ENCODE assay signal across 14 mouse cellular contexts in genomic region chr11:96730327-96730726, GRCm38 (mm10). TPM values are rescaled to one million over a fixed set of nuclear protein-coding genes. Genes with fewer than 3 reads are reported as not detected.
DNase-seq lines count a peak whose midpoint lies in the region; ATAC-seq and TF ChIP-seq lines count a peak whose summit lies in the region.
"Had no signal": no experiment of that assay in that cellular context is flagged by ENCODE, and none has a peak within 500 bp of the region (broad histone marks: within the 10 kb centered on the region; RNA-seq: fewer than 3 reads in every experiment).

No protein-coding gene starts in this region.

- ATAC-seq in midbrain, embryonic 14.5 days (ENCODE audit: low FRiP score, low TSS enrichment): no peak
- ATAC-seq in intestine, postnatal 0 days: no peak
- ATAC-seq: Patski had no signal

- no peaks in the 10 kb centered on the region for H3K36me3 ChIP-seq in hindbrain, embryonic 10.5 days
- no peaks in the 10 kb centered on the region for H3K36me3 ChIP-seq in midbrain, embryonic 14.5 days (ENCODE audit: control insufficient read depth, insufficient read depth, low read length)
- H3K36me3 ChIP-seq in intestine, postnatal 0 days (ENCODE audit: control insufficient read depth, insufficient read depth): no peaks in the 10 kb centered on the region
- H3K36me3 ChIP-seq: embryonic facial prominence, embryonic 15.5 days had no signal

- H3K4me3 ChIP-seq in hindbrain, embryonic 10.5 days: no peak overlapping the region
- no peak overlapping the region for H3K4me3 ChIP-seq in midbrain, embryonic 14.5 days (replicated peaks; ENCODE audit: low read depth, low read length)
- no peak overlapping the region for H3K4me3 ChIP-seq in intestine, postnatal 0 days (ENCODE audit: low read depth, low read length)
- H3K4me3 ChIP-seq: embryonic facial prominence, embryonic 15.5 days had no signal

- 75% methylated on average over 5 of the region's 5 CpGs for WGBS in hindbrain, embryonic 10.5 days
- 30% methylated on average over 5 of the region's 5 CpGs for WGBS in midbrain, embryonic 14.5 days
- 67% methylated on average over 5 of the region's 5 CpGs for WGBS in intestine, postnatal 0 days

- no peak overlapping the region for H3K4me2 ChIP-seq in midbrain, embryonic 14.5 days (ENCODE audit: low read length)
- H3K4me2 ChIP-seq in intestine, postnatal 0 days (replicated peaks; ENCODE audit: low read depth): no peak overlapping the region
- H3K4me2 ChIP-seq: embryonic facial prominence, embryonic 15.5 days had no signal

- H3K9me3 ChIP-seq in hindbrain, embryonic 10.5 days: no peaks in the 10 kb centered on the region
- no peaks in the 10 kb centered on the region for H3K9me3 ChIP-seq in midbrain, embryonic 14.5 days (ENCODE audit: control insufficient read depth, low read length)
- H3K9me3 ChIP-seq in intestine, postnatal 0 days (ENCODE audit: control insufficient read depth): no peaks in the 10 kb centered on the region
- H3K9me3 ChIP-seq: embryonic facial prominence, embryonic 15.5 days had no signal

- peak overlapping the region; percentile 62 for H3K27ac ChIP-seq in hindbrain, embryonic 10.5 days
- H3K27ac ChIP-seq in midbrain, embryonic 14.5 days (replicated peaks; ENCODE audit: low read depth, low read length): peak overlapping the region; percentile 22; the same call in 1 of the 2 replicates
- no peak overlapping the region for H3K27ac ChIP-seq in intestine, postnatal 0 days (ENCODE audit: low read depth, low read length)
- H3K27ac ChIP-seq: embryonic facial prominence, embryonic 15.5 days; layer of hippocampus, adult 2 months had no signal

- no peak overlapping the region for H3K9ac ChIP-seq in midbrain, embryonic 14.5 days (replicated peaks; ENCODE audit: low read length)
- no peak overlapping the region for H3K9ac ChIP-seq in intestine, postnatal 0 days (ENCODE audit: low read depth, low read length)
- H3K9ac ChIP-seq: embryonic facial prominence, embryonic 15.5 days had no signal

- no peaks in the 10 kb centered on the region for H3K27me3 ChIP-seq in hindbrain, embryonic 10.5 days (ENCODE audit: insufficient read depth, poor library complexity, severe bottlenecking)
- H3K27me3 ChIP-seq in midbrain, embryonic 14.5 days (ENCODE audit: control insufficient read depth, insufficient read depth, low read length): no peaks in the 10 kb centered on the region
- H3K27me3 ChIP-seq in intestine, postnatal 0 days (replicated peaks; ENCODE audit: control insufficient read depth, insufficient read depth, low read length): no peaks in the 10 kb centered on the region
- H3K27me3 ChIP-seq: embryonic facial prominence, embryonic 15.5 days; Patski had no signal

- DNase-seq in embryo, embryonic 11 days: peak; percentile 28
- DNase-seq in embryo, embryonic 10.5 days (ENCODE audit: low spot score): no peak
- peak; percentile 24 to 30 for DNase-seq in kidney, postnatal 4 days
- no peak for DNase-seq in kidney, adult 9 months
- DNase-seq in hindbrain, embryonic 10.5 days (ENCODE audit: low spot score): no peak
- peak; percentile 68 for DNase-seq in midbrain, embryonic 14.5 days
- DNase-seq in B cell, adult 2 months: no peak
- DNase-seq: gastrocnemius, postnatal 14 days; heart, postnatal 10 days; lung, postnatal 36 days had no signal

- peaks cover 63% of the 10 kb centered on the region for H3K4me1 ChIP-seq in hindbrain, embryonic 10.5 days (replicated peaks)
- peaks cover 23% of the 10 kb centered on the region for H3K4me1 ChIP-seq in midbrain, embryonic 14.5 days (ENCODE audit: control insufficient read depth, insufficient read depth, low read length)
- H3K4me1 ChIP-seq in intestine, postnatal 0 days (replicated peaks; ENCODE audit: control insufficient read depth, insufficient read depth, low read length): no peaks in the 10 kb centered on the region
- H3K4me1 ChIP-seq: embryonic facial prominence, embryonic 15.5 days had no signal

- TF ChIP-seq CTCF in intestine, postnatal 0 days (IDR thresholded peaks at IDR 0.05; ENCODE audit: low read depth): no peak

RNA-seq across cellular contexts. Expression of gene Snx11, which starts 47.0 kb away (rescaled TPM):
- 28.0 and 30.4 TPM in 2 replicates for polyA plus RNA-seq in hindbrain, embryonic 10.5 days (2016; fragmentation: Nextera tagmentation; extraction: Ambion mirVana)
- polyA plus RNA-seq in midbrain, embryonic 14.5 days (2014; fragmentation: Nextera tagmentation; extraction: Ambion mirVana): 25.8 and 29.6 TPM in 2 replicates
- polyA plus RNA-seq in intestine, postnatal 0 days (2015; fragmentation: Nextera tagmentation; extraction: Ambion mirVana): 12.0 and 15.0 TPM in 2 replicates

RNA-seq across cellular contexts. Expression of gene Cbx1, which starts 58.6 kb away (rescaled TPM):
- polyA plus RNA-seq in hindbrain, embryonic 10.5 days (2016; fragmentation: Nextera tagmentation; extraction: Ambion mirVana): 158 and 198 TPM in 2 replicates
- polyA plus RNA-seq in midbrain, embryonic 14.5 days (2014; fragmentation: Nextera tagmentation; extraction: Ambion mirVana): 73.9 and 76.4 TPM in 2 replicates
- polyA plus RNA-seq in intestine, postnatal 0 days (2015; fragmentation: Nextera tagmentation; extraction: Ambion mirVana): 39.3 and 41.6 TPM in 2 replicates

Comparison
In these comparisons a context has a peak if more than half of its experiments do, and no peak if none do; other contexts are left out.
1. DNase-seq: peak in embryo, embryonic 11 days (single experiment), kidney, postnatal 4 days (2 of 2) and midbrain, embryonic 14.5 days (single experiment); none in embryo, embryonic 10.5 days (single experiment), kidney, adult 9 months (single experiment), hindbrain, embryonic 10.5 days (single experiment) and B cell, adult 2 months (0 of 2).